Mouse (Mus musculus): ENCODE results near the gene Krt17.

- TF ChIP-seq TAL1 (IDR thresholded peaks at IDR 0.05; ENCODE audit: low read length) = no peak
- no peak for TF ChIP-seq GATA1 (IDR thresholded peaks at IDR 0.05; ENCODE audit: low read length)
Measured at GRCm38 (mm10) chr11:100292884-100293283, 32.1 kb upstream of the Krt17 start.
